Mouse (Mus musculus) embryonic facial prominence, embryonic 15.5 days (tissue): ENCODE data around the gene Ptk7. TPM values are rescaled to one million over a fixed set of nuclear protein-coding genes. Genes with fewer than 3 reads are reported as not detected.

Experiments used
- ATAC-seq: fragments of 200-750 bp; cut with Nextera tagmentation; 2 replicates; pipeline ENCODE4 v1.8.0; 2017; ENCODE audit warnings: low read depth, moderate TSS enrichment; ENCODE audit not compliant: insufficient number of reproducible peaks, low FRiP score, low TSS enrichment
- H3K27ac ChIP-seq: fragments of 300-500 bp; sonication (generic); replicated peaks from 2 replicates; pipeline ENCODE4 v1.5.1; 2015; ENCODE audit warnings: mild to moderate bottlenecking, inconsistent platforms
- H3K27me3 ChIP-seq: fragments of 300-500 bp; sonication (generic); 2 replicates; pipeline ENCODE4 v1.6.1; 2015; ENCODE audit warnings: inconsistent platforms
- H3K36me3 ChIP-seq: fragments of 300-500 bp; sonication (generic); 2 replicates; pipeline ENCODE4 v1.6.1; 2015; ENCODE audit warnings: mild to moderate bottlenecking, inconsistent platforms
- H3K4me1 ChIP-seq: fragments of 300-500 bp; sonication (generic); 2 replicates; pipeline ENCODE4 v1.6.1; 2015; ENCODE audit warnings: inconsistent platforms
- H3K4me2 ChIP-seq: fragments of 300-500 bp; sonication (generic); replicated peaks from 2 replicates; pipeline ENCODE4 v1.6.1; 2015; ENCODE audit warnings: mild to moderate bottlenecking, inconsistent platforms
- H3K4me3 ChIP-seq: fragments of 300-500 bp; sonication (generic); replicated peaks from 2 replicates; pipeline ENCODE4 v1.5.1; 2015; ENCODE audit warnings: mild to moderate bottlenecking, inconsistent platforms
- H3K9ac ChIP-seq: fragments of 300-500 bp; sonication (generic); 2 replicates; pipeline ENCODE4 v1.6.1; 2015; ENCODE audit warnings: inconsistent platforms
- H3K9me3 ChIP-seq: fragments of 300-500 bp; sonication (generic); replicated peaks from 2 replicates; pipeline ENCODE4 v1.6.1; 2016; ENCODE audit warnings: inconsistent platforms
- WGBS: fragments of 180-500 bp; shearing (Covaris S2); methylation state at CpG from one replicate; pipeline ENCODE4 v1.1.7; 2015; 5-methylcytosine and 5-hydroxymethylcytosine counted together
- polyA plus RNA-seq: library from polyadenylated mRNA; unstranded; fragments of >200 nt; fragmentation: Nextera tagmentation; extraction: Ambion mirVana; gene quantifications from 2 replicates; pipeline ENCODE4 v1.2.1, GENCODE M21; 2015

Ptk7 gene
- polyA plus RNA-seq, 1 experiment from 2014 or later, result 156 TPM

DNA sequence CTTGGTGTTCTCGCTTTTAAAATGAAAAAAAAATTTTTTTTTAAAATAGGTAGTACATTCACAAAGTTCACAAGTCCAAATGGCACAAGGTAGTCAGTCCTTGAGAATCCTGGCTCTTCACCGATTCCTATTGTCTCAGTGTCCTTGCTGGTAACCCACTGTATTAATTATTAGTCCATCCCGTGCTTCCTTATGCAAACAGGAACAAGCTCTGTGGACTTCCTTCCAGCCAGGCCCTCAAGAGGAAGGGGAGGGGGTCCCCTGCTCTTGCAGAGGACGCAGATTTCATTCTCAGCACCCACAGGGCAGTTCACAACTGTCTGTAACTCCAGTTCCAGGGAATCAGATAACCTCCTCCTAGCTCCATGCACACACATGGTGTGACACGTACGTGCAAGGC lies 26.8 kb upstream of the Ptk7 start:
- 85% methylated on average over 6 of the region's 6 CpGs for WGBS
- peaks cover 82% of the 10 kb centered on the region for H3K36me3 ChIP-seq
- H3K9ac ChIP-seq, result no peak overlapping the region
- peaks cover 35% of the 10 kb centered on the region for H3K4me1 ChIP-seq
- no peak for ATAC-seq
- H3K4me2 ChIP-seq, result no peak overlapping the region
- H3K4me3 ChIP-seq, result no peak overlapping the region
- H3K9me3 ChIP-seq, result no peaks in the 10 kb centered on the region
- H3K27me3 ChIP-seq, result no peaks in the 10 kb centered on the region
- no peak overlapping the region for H3K27ac ChIP-seq

GRCm38 (mm10) chr17:46651755-46652547 lies 22.6 kb upstream of the Ptk7 start:
- Histone ChIP-seq H3K36me3 (peaks cover 55% of the 10 kb centered on the region), H3K9me3 (no peaks in the 10 kb centered on the region), H3K4me2 (peak overlapping the region; percentile 80), H3K9ac (peak overlapping the region; percentile 73), H3K4me1 (peaks cover 49% of the 10 kb centered on the region), H3K27ac (peak overlapping the region; percentile 97), H3K4me3 (peak overlapping the region; percentile 71), H3K27me3 (no peaks in the 10 kb centered on the region)
- no peak for ATAC-seq
- WGBS, result 63% methylated on average over 20 of the region's 20 CpGs

DNA sequence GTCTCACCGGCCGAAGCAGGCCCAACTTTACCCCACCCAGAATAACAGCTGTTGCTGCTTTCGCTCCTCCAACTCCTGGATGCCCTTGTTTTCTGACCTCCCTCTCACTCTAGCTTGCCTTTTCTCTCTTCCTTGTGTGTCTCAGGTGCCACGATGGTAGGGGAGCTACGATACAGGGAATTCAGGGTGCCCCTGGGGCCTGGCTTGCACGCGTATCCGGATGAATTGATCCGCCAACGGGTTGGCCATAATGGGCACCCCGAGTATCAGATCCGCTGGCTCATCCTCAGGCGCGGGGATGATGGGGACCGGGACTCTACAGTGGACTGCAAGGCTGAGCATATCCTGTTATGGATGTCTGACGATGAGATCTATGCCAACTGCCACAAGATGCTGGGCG lies 22.0 kb upstream of the Ptk7 start:
- Histone ChIP-seq H3K4me2 (peak overlapping the region; percentile 80), H3K36me3 (peaks cover 48% of the 10 kb centered on the region), H3K4me1 (peaks cover 54% of the 10 kb centered on the region), H3K27ac (peak overlapping the region; percentile 97), H3K27me3 (no peaks in the 10 kb centered on the region), H3K9ac (peak overlapping the region; percentile 73), H3K4me3 (peak overlapping the region; percentile 71), H3K9me3 (no peaks in the 10 kb centered on the region)
- WGBS, result 70% methylated on average over 17 of the region's 17 CpGs
- no peak for ATAC-seq

GRCm38 (mm10) chr17:46650232-46651031 lies 21.1 kb upstream of the Ptk7 start, which contains the start of gene Cul7:
Gene Cul7, plus strand, starts transcription at chr17:46650337.
- WGBS, result under 1% methylated on average over 58 of the region's 58 CpGs
- H3K36me3 ChIP-seq, result peaks cover 40% of the 10 kb centered on the region

GRCm38 (mm10) chr17:46649811-46650210 lies 20.5 kb upstream of the Ptk7 start:
- H3K4me3 ChIP-seq, result peak overlapping the region; percentile 71
- H3K27me3 ChIP-seq, result no peaks in the 10 kb centered on the region
- peaks cover 36% of the 10 kb centered on the region for H3K36me3 ChIP-seq
- WGBS, result 33% methylated on average over 15 of the region's 15 CpGs
- H3K9ac ChIP-seq, result peak overlapping the region; percentile 37
- no peak for ATAC-seq
- peak overlapping the region; percentile 80 for H3K4me2 ChIP-seq
- H3K4me1 ChIP-seq, result peaks cover 60% of the 10 kb centered on the region
- H3K27ac ChIP-seq, result peak overlapping the region; percentile 97
- H3K9me3 ChIP-seq, result no peaks in the 10 kb centered on the region

More at GRCm38 (mm10) chr17:46650232-46651031, 21.1 kb upstream of the Ptk7 start, which contains the start of gene Cul7:
- no peaks in the 10 kb centered on the region for H3K9me3 ChIP-seq
- peak; percentile 96 for ATAC-seq
- peak within 1 kb of the TSS; percentile 71 for H3K4me3 ChIP-seq
- H3K27me3 ChIP-seq, result no peaks in the 10 kb centered on the region
- peak within 1 kb of the TSS; percentile 73 for H3K9ac ChIP-seq
- H3K4me1 ChIP-seq, result peaks cover 54% of the 10 kb centered on the region
- peak within 1 kb of the TSS; percentile 80 for H3K4me2 ChIP-seq
- H3K27ac ChIP-seq, result peak within 1 kb of the TSS; percentile 97

DNA sequence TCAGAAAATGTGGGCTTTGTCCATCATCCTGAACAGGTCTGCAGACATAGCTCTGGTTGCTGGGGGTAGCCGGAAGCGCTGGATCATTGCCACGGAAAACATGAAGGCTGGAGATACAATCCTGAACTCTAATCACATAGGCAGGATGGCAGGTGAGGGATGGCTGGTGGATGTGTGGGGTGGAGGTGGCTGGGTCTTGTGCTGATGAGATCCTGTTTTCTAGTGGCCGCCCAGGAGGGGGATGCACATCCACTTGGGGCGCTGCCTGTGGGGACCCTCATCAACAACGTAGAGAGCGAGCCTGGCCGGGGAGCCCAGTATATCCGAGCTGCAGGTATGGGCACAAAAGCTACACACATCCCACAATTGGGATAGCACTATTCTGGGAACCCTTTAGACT lies 19.1 kb upstream of the Ptk7 start:
- H3K4me2 ChIP-seq, result no peak overlapping the region
- H3K27me3 ChIP-seq, result no peaks in the 10 kb centered on the region
- ATAC-seq, result no peak
- peaks cover 56% of the 10 kb centered on the region for H3K4me1 ChIP-seq
- H3K36me3 ChIP-seq, result peaks cover 22% of the 10 kb centered on the region
- H3K4me3 ChIP-seq, result no peak overlapping the region
- no peaks in the 10 kb centered on the region for H3K9me3 ChIP-seq
- H3K27ac ChIP-seq, result no peak overlapping the region
- H3K9ac ChIP-seq, result no peak overlapping the region
- 90% methylated on average over 9 of the region's 9 CpGs for WGBS

DNA sequence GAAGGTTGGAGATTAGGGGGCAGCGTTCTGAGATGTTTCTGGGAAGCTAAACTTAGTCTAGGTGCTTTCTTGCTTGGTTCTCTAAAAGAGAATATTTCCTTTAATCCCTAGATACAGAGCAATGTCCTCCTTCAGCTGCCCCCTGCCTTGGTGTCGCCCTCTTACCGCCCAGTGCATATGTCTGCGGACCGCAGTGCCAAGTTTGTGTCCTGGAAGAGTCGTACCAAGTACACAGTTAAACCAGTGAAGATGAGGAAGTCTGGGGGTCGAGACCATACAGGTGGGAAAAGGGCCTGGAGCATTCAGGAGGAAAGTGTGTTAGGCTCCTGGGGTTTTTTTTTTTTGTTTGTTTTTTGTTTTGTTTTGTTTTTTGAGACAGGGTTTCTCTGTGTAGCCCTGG lies 18.0 kb upstream of the Ptk7 start:
- WGBS, result 91% methylated on average over 7 of the region's 7 CpGs
- peak overlapping the region; percentile 97; the same call in 1 of the 2 replicates for H3K4me3 ChIP-seq
- no peaks in the 10 kb centered on the region for H3K9me3 ChIP-seq
- ATAC-seq, result no peak
- H3K36me3 ChIP-seq, result peaks cover 13% of the 10 kb centered on the region
- no peak overlapping the region for H3K9ac ChIP-seq
- H3K4me2 ChIP-seq, result no peak overlapping the region
- H3K27me3 ChIP-seq, result no peaks in the 10 kb centered on the region
- no peak overlapping the region for H3K27ac ChIP-seq
- peaks cover 45% of the 10 kb centered on the region for H3K4me1 ChIP-seq

GRCm38 (mm10) chr17:46646322-46646662 lies 17.0 kb upstream of the Ptk7 start:
- H3K27me3 ChIP-seq, result no peaks in the 10 kb centered on the region
- peak overlapping the region; percentile 89 for H3K27ac ChIP-seq
- H3K9ac ChIP-seq, result peak overlapping the region; percentile 82
- H3K36me3 ChIP-seq, result peaks cover 23% of the 10 kb centered on the region
- no peaks in the 10 kb centered on the region for H3K9me3 ChIP-seq
- WGBS, result under 1% methylated on average over 19 of the region's 19 CpGs
- H3K4me3 ChIP-seq, result peak overlapping the region; percentile 97
- H3K4me2 ChIP-seq, result peak overlapping the region; percentile 78
- peaks cover 35% of the 10 kb centered on the region for H3K4me1 ChIP-seq
- peak; percentile 2; the same call in 1 of the 2 replicates for ATAC-seq

GRCm38 (mm10) chr17:46645561-46646321 lies 16.4 kb upstream of the Ptk7 start, which contains the start of the genes Klc4 and Mrpl2:
Gene Klc4, minus strand, starts transcription at chr17:46646022.
Gene Mrpl2, plus strand, starts transcription at chr17:46646229.
- under 1% methylated on average over 52 of the region's 53 CpGs for WGBS
- peaks cover 28% of the 10 kb centered on the region for H3K36me3 ChIP-seq
- H3K4me2 ChIP-seq, result peak within 1 kb of the TSS; percentile 90
- peak within 1 kb of the TSS; percentile 89 for H3K27ac ChIP-seq
- peak; percentile 72 for ATAC-seq
- peaks cover 32% of the 10 kb centered on the region for H3K4me1 ChIP-seq
- H3K27me3 ChIP-seq, result no peaks in the 10 kb centered on the region
- H3K9ac ChIP-seq, result peak within 1 kb of the TSS; percentile 82
- H3K4me3 ChIP-seq, result peak within 1 kb of the TSS; percentile 97
- no peaks in the 10 kb centered on the region for H3K9me3 ChIP-seq

- H3K27ac ChIP-seq, result peak overlapping the region; percentile 63
- peaks cover 36% of the 10 kb centered on the region for H3K36me3 ChIP-seq
- ATAC-seq, result no peak
- H3K27me3 ChIP-seq, result no peaks in the 10 kb centered on the region
- no peaks in the 10 kb centered on the region for H3K9me3 ChIP-seq
- H3K9ac ChIP-seq, result peak overlapping the region; percentile 72
- peaks cover 29% of the 10 kb centered on the region for H3K4me1 ChIP-seq
- H3K4me3 ChIP-seq, result peak overlapping the region; percentile 97
- 8% methylated on average over 11 of the region's 11 CpGs for WGBS
- peak overlapping the region; percentile 90 for H3K4me2 ChIP-seq
These were observed 15.7 kb upstream of the Ptk7 start for GRCm38 (mm10) chr17:46644916-46645475.
